Mouse (Mus musculus) Patski (cell line): ENCODE data around the gene Ugt2b38. TPM values are rescaled to one million over a fixed set of nuclear protein-coding genes. Genes with fewer than 3 reads are reported as not detected.
"Not testable (repeated sequence)": the region's sequence is repeated elsewhere in the genome, so short reads cannot be mapped to it uniquely, and the experiment has no call there.

ENCODE experiments used
- ATAC-seq: fragments of 100-300 bp; one replicate; pipeline ENCODE4 v1.8.0; 2021
- CTCF ChIA-PET: fragments of 350-600 bp; sonication (Branson Sonifier 250); formaldehyde crosslinking; loops from one replicate; lab custom pipeline; 2022; ENCODE audit warnings: inconsistent platforms; lab: Charles Lee
- POLR2A ChIA-PET: fragments of 350-600 bp; sonication (Branson Sonifier 250); formaldehyde crosslinking; loops from one replicate; lab custom pipeline; 2022; ENCODE audit warnings: antibody characterized with exemption, inconsistent platforms; lab: Charles Lee
- DNase-seq: peaks from one replicate; pipeline ENCODE4 v3.0.0-alpha.2; 2011; ENCODE audit warnings: low read depth, low spot score
- H3K27me3 ChIP-seq: fragments of 371-371 bp; one replicate; pipeline ENCODE4 v1.5.1; 2021
- CTCF ChIP-seq: fragments of 100-300 bp; IDR thresholded peaks from one replicate; pipeline ENCODE4 v1.5.1; 2021
- in situ Hi-C: fragments of 300-500 bp; cut with MboI; formaldehyde crosslinking; loops from 3 replicates; pipeline ENCODE4 v1.11.1; 2018; ENCODE audit warnings: low pct_unique_long_range_greater_than_20kb, mixed read lengths
- polyA plus RNA-seq: library from polyadenylated mRNA; unstranded; gene quantifications from one replicate; pipeline ENCODE4 v1.2.3, GENCODE M21; 2021

Gene Ugt2b38
- polyA plus RNA-seq, 1 experiment from 2014 or later, result 1.1 TPM

DNA sequence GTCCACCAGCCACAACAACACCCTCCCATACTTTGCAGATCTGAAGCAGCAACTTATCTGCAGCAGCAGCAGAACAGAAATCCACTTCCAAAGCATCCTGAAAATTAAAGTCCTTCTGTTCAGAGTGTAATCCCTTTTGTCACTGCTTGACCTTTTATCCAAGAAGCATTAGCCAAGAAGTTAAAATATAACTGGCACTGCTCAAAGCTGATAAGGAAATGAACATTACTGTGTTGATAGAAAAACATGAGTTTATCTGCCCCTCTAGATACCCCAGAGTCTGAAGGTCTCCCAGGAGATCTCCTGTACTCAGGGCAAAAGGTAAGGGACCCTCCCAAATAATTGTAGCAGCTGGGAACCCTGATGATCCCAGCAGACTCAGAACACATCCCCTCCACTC is 44.2 kb downstream of the Ugt2b38 start:
- H3K27me3 ChIP-seq, result no peaks in the 10 kb centered on the region
- DNase-seq, result no peak
- ATAC-seq, result no peak
- TF ChIP-seq CTCF, result no peak
- ChIA-PET CTCF (no interaction called here), POLR2A (no interaction called here)
- in situ Hi-C loops, result no loop called here

DNA sequence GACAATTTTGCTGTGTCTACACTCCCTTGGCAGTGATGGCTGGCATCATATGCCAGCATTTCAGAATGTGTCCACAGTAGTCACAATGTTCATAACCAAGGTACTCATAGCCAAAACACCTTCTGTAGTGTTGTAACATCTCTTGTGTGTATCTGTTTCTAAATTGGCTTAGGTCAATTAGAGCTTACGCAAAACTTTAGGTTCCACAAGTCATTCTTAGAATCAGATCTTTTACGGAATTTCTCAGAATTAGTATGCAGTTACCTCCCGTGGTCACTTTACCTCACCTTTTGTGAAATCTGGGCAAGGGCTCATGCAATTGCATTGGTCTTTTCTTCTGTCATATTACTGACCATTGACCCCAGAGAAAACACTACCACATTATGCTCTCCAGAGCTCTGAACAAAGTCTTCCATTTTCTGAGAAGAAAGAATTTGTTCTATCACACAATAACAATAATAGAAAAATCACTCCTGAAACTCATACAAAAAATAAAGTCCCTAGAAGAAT is 48.1 kb downstream of the Ugt2b38 start:
- ATAC-seq (no peak), DNase-seq (no peak)
- in situ Hi-C loops, result no loop called here
- ChIA-PET CTCF (no interaction called here), POLR2A (no interaction called here)
- H3K27me3 ChIP-seq, result no peaks in the 10 kb centered on the region
- no peak for TF ChIP-seq CTCF

DNA sequence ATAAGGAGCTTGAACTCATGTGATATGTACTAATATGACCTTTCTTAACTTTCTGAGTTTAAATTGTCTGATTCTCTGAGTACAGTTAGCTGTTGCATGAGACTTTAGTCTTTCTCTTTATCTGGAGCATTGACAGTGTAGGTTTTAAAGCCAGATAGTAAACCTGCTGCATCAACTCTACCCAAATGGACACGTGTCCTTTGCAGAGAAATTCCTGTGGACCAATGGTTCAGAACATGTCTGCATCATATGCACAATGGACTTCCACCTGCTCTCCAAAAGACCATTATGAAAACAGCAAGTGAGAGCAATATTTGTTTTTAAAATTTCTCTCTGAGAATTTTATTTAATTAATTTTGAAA is 50.5 kb downstream of the Ugt2b38 start:
- in situ Hi-C loops, result loop anchor here (5.0 kb wide), 1 partner anchor 291 kb away; no protein-coding TSS in a partner anchor
- POLR2A ChIA-PET, result no interaction called here
- no peak for ATAC-seq
- no peak for TF ChIP-seq CTCF
- DNase-seq, result no peak
- H3K27me3 ChIP-seq, result no peaks in the 10 kb centered on the region
- CTCF ChIA-PET, result no interaction called here

DNA sequence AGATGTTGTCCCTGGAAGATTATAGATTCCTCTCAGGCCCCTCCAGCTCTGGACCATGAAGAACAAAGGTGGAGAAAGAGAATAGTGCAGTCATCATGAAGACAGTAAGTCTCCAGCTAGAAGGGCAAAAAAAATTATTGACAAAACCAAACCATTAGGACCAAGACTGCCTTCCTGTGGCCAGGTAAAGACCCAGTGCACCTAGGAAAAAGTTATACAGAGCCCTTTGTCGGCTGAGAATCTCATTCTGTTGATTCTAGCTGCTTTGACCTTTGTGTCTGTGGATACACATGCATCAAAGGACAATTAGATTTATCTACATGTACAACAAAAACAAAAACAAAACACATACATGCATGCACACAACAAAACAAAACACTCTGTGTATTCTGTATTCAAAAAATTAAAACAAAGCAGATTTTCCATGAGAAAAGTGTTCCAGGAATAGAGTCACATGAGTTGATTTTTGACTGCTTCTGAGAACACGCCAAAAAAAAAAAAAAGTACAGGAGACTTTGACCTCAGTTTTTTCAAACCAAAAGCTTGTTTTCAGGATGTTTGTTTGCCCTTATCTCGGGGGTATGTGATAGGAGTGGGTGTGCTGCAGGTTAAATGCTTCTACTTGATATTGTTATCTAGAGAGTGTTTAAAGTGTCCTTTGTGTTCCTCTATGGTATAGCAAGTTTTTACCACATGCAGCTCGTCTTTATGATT is 51.1 kb downstream of the Ugt2b38 start:
- CTCF ChIA-PET, ATAC-seq, H3K27me3 ChIP-seq, POLR2A ChIA-PET, DNase-seq: not testable (repeated sequence)
- in situ Hi-C loops, result loop anchor here (5.0 kb wide), 1 partner anchor 291 kb away; no protein-coding TSS in a partner anchor

Other genes with a start within 250 kb of the Ugt2b38 start
- 4.2 TPM for gene Ugt2b37, start 169.4 kb downstream of the Ugt2b38 start, polyA plus RNA-seq
- 0.08 TPM for gene Ugt2a3, start 87.0 kb downstream of the Ugt2b38 start, polyA plus RNA-seq
- not detected for gene Ugt2a2, start 58.1 kb upstream of the Ugt2b38 start, polyA plus RNA-seq
- not detected for gene Gm43638, start 62.6 kb upstream of the Ugt2b38 start, polyA plus RNA-seq
- gene Ugt2a1, start 66.7 kb upstream of the Ugt2b38 start, polyA plus RNA-seq, result not detected
- not detected for gene Sult1b1, start 114.0 kb upstream of the Ugt2b38 start, polyA plus RNA-seq
- not detected for gene Sult1d1, start 144.8 kb upstream of the Ugt2b38 start, polyA plus RNA-seq
- not detected for gene Sult1e1, start 167.4 kb upstream of the Ugt2b38 start, polyA plus RNA-seq
- gene Csn1s1, start 242.0 kb upstream of the Ugt2b38 start, polyA plus RNA-seq, result not detected